Mouse (Mus musculus) small intestine, adult 10 weeks (tissue): Measurements from ENCODE around the gene Arrb2. TPM values are rescaled to one million over a fixed set of nuclear protein-coding genes. Genes with fewer than 3 reads are reported as not detected.

Experiments used
- polyA plus RNA-seq: library from polyadenylated mRNA; stranded (reverse); fragments of 350-450 nt; fragmentation: Illumina TruSeq; extraction: RNeasy Lipid Tissue Mini Kit (QIAGEN cat#74804); gene quantifications from one replicate; pipeline ENCODE4 v1.2.3, GENCODE M21; 2014; ENCODE audit warnings: low replicate concordance

The Arrb2 gene
- polyA plus RNA-seq, result 0.41 TPM

GRCm38 (mm10) chr11:70432048-70432894 lies at the start of gene Arrb2:
Arrb2 (plus strand) TSS chr11:70432635.

GRCm38 (mm10) chr11:70409594-70410296 lies 22.7 kb upstream of the Arrb2 start, which contains the start of gene Pelp1:
Pelp1 (minus strand) TSS chr11:70410031.

GRCm38 (mm10) chr11:70451797-70452498 lies 19.5 kb downstream of the Arrb2 start, which contains the start of gene Med11:
Med11 (plus strand) TSS chr11:70451919.

GRCm38 (mm10) chr11:70458688-70459600 lies 26.5 kb downstream of the Arrb2 start, which contains the start of gene Zmynd15:
Zmynd15 (plus strand) TSS chr11:70459433.

GRCm38 (mm10) chr11:70459601-70460101 lies 27.2 kb downstream of the Arrb2 start, which contains the start of gene Cxcl16:
Cxcl16 (minus strand) TSS chr11:70459984.

Other genes starting within 250 kb of the Arrb2 start
- not detected for gene Slc16a11, start 219.9 kb upstream of the Arrb2 start, polyA plus RNA-seq
- 2.9 TPM for gene Slc16a13, start 211.6 kb upstream of the Arrb2 start, polyA plus RNA-seq
- gene Bcl6b, start 202.8 kb upstream of the Arrb2 start, polyA plus RNA-seq, result 1.4 TPM
- 4.3 TPM for gene 0610010K14Rik, start 194.7 kb upstream of the Arrb2 start, polyA plus RNA-seq
- 0.59 TPM for gene Gm21988, start 192.8 kb upstream of the Arrb2 start, polyA plus RNA-seq
- gene Rnasek, start 192.8 kb upstream of the Arrb2 start, polyA plus RNA-seq, result 24.1 TPM
- 0.74 TPM for gene Alox12, start 177.3 kb upstream of the Arrb2 start, polyA plus RNA-seq
- gene Alox12e, start 110.0 kb upstream of the Arrb2 start, polyA plus RNA-seq, result not detected
- gene Alox15, start 80.6 kb upstream of the Arrb2 start, polyA plus RNA-seq, result 1.5 TPM
- 4.5 TPM for gene Pelp1, start 22.6 kb upstream of the Arrb2 start, polyA plus RNA-seq
- 5.4 TPM for gene Med11, start 19.3 kb downstream of the Arrb2 start, polyA plus RNA-seq
- gene Zmynd15, start 26.8 kb downstream of the Arrb2 start, polyA plus RNA-seq, result 0.78 TPM
- gene Cxcl16, start 27.3 kb downstream of the Arrb2 start, polyA plus RNA-seq, result 16.5 TPM
- 293 TPM for gene Tm4sf5, start 72.6 kb downstream of the Arrb2 start, polyA plus RNA-seq
- gene Vmo1, start 82.0 kb downstream of the Arrb2 start, polyA plus RNA-seq, result not detected
- not detected for gene Gltpd2, start 86.6 kb downstream of the Arrb2 start, polyA plus RNA-seq
- 13.2 TPM for gene Psmb6, start 92.7 kb downstream of the Arrb2 start, polyA plus RNA-seq
- gene Gm40193, start 100.3 kb downstream of the Arrb2 start, polyA plus RNA-seq, result not detected
- gene Pld2, start 107.4 kb downstream of the Arrb2 start, polyA plus RNA-seq, result 1.3 TPM
- 1.6 TPM for gene Mink1, start 130.2 kb downstream of the Arrb2 start, polyA plus RNA-seq
- not detected for gene 4930544D05Rik, start 183.2 kb downstream of the Arrb2 start, polyA plus RNA-seq
- gene Chrne, start 186.6 kb downstream of the Arrb2 start, polyA plus RNA-seq, result not detected
- gene Gp1ba, start 206.5 kb downstream of the Arrb2 start, polyA plus RNA-seq, result not detected
- 43.6 TPM for gene Rnf167, start 214.6 kb downstream of the Arrb2 start, polyA plus RNA-seq
- gene Slc25a11, start 214.8 kb downstream of the Arrb2 start, polyA plus RNA-seq, result 31.8 TPM
- 99.8 TPM for gene Pfn1, start 222.0 kb downstream of the Arrb2 start, polyA plus RNA-seq
- 0.74 TPM for gene Eno3, start 224.6 kb downstream of the Arrb2 start, polyA plus RNA-seq
- 11.3 TPM for gene Spag7, start 236.8 kb downstream of the Arrb2 start, polyA plus RNA-seq